Mouse (Mus musculus) forebrain, embryonic 16.5 days (tissue): ENCODE measurements at regions not wholly inside any gene's neighbourhood (a gene's known extent, or its start where the extent isn't known, plus 50 kb on each side); places are given as distances from the start of the nearest gene placed in this dataset.

Experiments used
- ATAC-seq: fragments of 200-750 bp; cut with Nextera tagmentation; 2 replicates; pipeline ENCODE4 v1.8.0; 2017; ENCODE audit warnings: mild to moderate bottlenecking, moderate library complexity
- H3K27ac ChIP-seq: fragments of 300-500 bp; sonication (generic); 2 replicates; pipeline ENCODE4 v1.5.1; 2014; ENCODE audit warnings: low read length, control low read depth
- H3K27me3 ChIP-seq: fragments of 300-500 bp; sonication (generic); replicated peaks from 2 replicates; pipeline ENCODE4 v1.6.1; 2014; ENCODE audit warnings: low read length; ENCODE audit not compliant: control insufficient read depth, insufficient read depth
- H3K36me3 ChIP-seq: fragments of 300-500 bp; sonication (generic); 2 replicates; pipeline ENCODE4 v1.6.1; 2014; ENCODE audit not compliant: control insufficient read depth, insufficient read depth
- H3K4me1 ChIP-seq: fragments of 300-500 bp; sonication (generic); replicated peaks from 2 replicates; pipeline ENCODE4 v1.6.1; 2014; ENCODE audit warnings: low read length; ENCODE audit not compliant: control insufficient read depth, insufficient read depth
- H3K4me2 ChIP-seq: fragments of 300-500 bp; sonication (generic); 2 replicates; pipeline ENCODE4 v1.6.1; 2014; ENCODE audit warnings: mild to moderate bottlenecking, low read length, control low read depth
- H3K4me3 ChIP-seq: fragments of 300-500 bp; sonication (generic); replicated peaks from 2 replicates; pipeline ENCODE4 v1.5.1; 2014; ENCODE audit warnings: mild to moderate bottlenecking, low read length, control low read depth
- H3K9ac ChIP-seq: fragments of 300-500 bp; sonication (generic); replicated peaks from 2 replicates; pipeline ENCODE4 v1.6.1; 2014; ENCODE audit warnings: low read depth, low read length, control low read depth
- H3K9me3 ChIP-seq: fragments of 300-500 bp; sonication (generic); 2 replicates; pipeline ENCODE4 v1.6.1; 2016; ENCODE audit warnings: low read length; ENCODE audit not compliant: control insufficient read depth
- WGBS: fragments of 180-500 bp; shearing (Covaris S2); extraction: QIAGEN DNeasy Blood & Tissue Kit; methylation state at CpG from one replicate; pipeline ENCODE4 v1.1.7; 2014; 5-methylcytosine and 5-hydroxymethylcytosine counted together

DNA sequence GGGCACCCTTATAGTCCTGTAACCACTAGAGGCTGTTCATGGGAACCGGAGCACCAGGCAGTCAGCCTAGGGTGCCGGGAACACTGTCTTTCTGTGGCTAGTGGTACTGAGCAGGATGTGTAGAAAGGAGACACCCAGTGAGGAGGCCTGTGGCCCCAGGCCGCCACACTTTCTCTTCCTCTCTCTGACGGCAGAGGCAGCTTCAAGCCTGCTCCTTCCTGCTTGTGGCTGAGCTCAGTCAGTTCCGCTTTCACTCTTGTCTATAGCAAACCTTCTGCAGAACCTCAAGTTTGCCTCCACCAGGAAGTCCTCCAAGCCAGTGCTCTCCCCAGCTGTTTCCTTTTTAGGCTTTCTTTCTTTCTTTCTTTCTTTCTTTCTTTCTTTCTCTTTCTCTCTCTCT is 197.2 kb downstream of the Uaca start:
- no peaks in the 10 kb centered on the region for H3K9me3 ChIP-seq
- H3K36me3 ChIP-seq, result no peaks in the 10 kb centered on the region
- no peak overlapping the region for H3K9ac ChIP-seq
- no peak overlapping the region for H3K27ac ChIP-seq
- ATAC-seq, result no peak
- H3K4me1 ChIP-seq, result 0 out of 2 replicates have a peak, but pooled peaks cover 8% of the 10 kb centered on the region
- H3K4me2 ChIP-seq, result no peak overlapping the region
- H3K4me3 ChIP-seq, result no peak overlapping the region
- no peaks in the 10 kb centered on the region for H3K27me3 ChIP-seq
- WGBS, result 90% methylated on average over 5 of the region's 5 CpGs

DNA sequence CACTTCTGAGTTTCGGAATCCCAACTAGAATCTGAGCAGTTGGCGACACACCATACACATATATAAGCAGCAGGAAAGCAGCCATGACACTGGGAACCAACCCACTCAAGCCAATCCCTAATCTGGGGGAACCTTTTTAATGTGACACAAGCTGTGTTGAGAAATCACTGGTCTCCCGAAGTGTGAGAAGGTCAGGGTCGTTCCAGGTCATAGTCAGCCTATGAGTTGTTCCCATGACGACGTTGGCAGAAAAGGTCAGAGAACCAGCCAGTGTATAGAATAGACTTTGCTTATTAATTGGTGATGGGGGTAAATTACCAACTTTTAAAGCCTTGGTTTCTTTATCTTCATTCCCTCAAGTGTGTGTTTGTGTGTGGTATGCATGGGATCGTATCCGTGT is 199.3 kb downstream of the Uaca start:
- no peaks in the 10 kb centered on the region for H3K36me3 ChIP-seq
- 0 out of 2 replicates have a peak, but pooled peaks cover 8% of the 10 kb centered on the region for H3K4me1 ChIP-seq
- no peak overlapping the region for H3K27ac ChIP-seq
- 76% methylated on average over 8 of the region's 8 CpGs for WGBS
- H3K27me3 ChIP-seq, result no peaks in the 10 kb centered on the region
- no peak overlapping the region for H3K9ac ChIP-seq
- H3K4me3 ChIP-seq, result no peak overlapping the region
- ATAC-seq, result no peak
- H3K4me2 ChIP-seq, result no peak overlapping the region
- H3K9me3 ChIP-seq, result no peaks in the 10 kb centered on the region

DNA sequence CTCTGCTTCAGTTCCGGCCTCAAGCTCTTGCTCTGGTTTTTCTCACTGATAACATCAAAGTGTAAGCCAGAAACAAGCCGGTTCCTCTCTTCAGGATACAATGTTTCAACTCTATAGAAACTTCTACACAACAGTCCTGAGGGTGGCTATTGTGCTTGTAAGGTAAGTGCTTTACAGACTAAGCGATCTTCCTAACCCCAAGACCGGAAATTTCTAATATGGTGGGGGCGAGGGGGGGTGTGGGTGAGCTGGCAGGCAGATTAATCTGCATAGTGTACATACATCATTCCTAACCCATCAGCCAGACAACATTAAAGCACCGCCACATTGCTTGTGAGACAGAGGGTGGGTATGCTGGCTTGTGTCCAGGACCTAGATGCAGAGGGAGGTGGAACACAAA is 200.8 kb downstream of the Uaca start:
- H3K27ac ChIP-seq, result no peak overlapping the region
- H3K4me3 ChIP-seq, result no peak overlapping the region
- H3K9ac ChIP-seq, result no peak overlapping the region
- no peaks in the 10 kb centered on the region for H3K36me3 ChIP-seq
- 0 out of 2 replicates have a peak, but pooled peaks cover 4% of the 10 kb centered on the region for H3K4me1 ChIP-seq
- no peaks in the 10 kb centered on the region for H3K9me3 ChIP-seq
- WGBS, result 72% methylated on average over 6 of the region's 6 CpGs
- no peak for ATAC-seq
- H3K4me2 ChIP-seq, result no peak overlapping the region
- no peaks in the 10 kb centered on the region for H3K27me3 ChIP-seq

DNA sequence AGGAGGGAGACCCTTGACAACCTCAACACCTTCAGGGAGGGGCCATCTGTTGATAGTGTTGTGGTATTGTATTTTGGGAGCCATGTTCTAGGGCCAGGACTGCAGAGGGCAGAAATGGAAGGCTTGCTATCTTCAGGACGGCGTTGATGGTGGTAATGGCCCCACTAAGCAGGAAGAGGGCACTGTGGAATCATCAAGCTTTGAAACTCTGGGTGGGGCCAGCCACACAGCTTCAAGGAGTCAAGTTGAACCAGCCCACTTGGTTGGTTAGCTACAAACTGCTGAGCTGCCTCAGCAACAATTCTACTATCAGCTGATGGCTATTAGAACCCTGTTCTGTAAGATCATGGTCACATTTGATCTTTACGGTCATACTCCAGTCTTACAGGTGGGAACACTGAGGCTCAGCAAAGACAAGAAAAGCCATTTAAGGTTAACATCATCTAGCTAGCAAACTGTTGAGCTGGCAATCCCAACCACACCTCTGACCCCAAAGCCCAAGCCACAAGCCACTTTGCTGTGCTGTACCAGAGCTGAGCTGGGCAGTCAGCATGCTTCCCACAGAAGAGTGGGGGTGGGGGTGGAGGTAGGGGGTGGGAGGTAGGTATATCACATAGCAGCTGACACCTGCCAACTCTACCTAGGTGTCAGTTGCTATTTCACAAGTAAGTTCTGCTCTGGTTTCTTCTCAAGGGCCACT is 203.9 kb downstream of the Uaca start:
- no peak overlapping the region for H3K4me2 ChIP-seq
- 0 out of 2 replicates have a peak, but pooled peaks cover 3% of the 10 kb centered on the region for H3K4me1 ChIP-seq
- H3K9me3 ChIP-seq, result no peaks in the 10 kb centered on the region
- H3K4me3 ChIP-seq, result no peak overlapping the region
- H3K27ac ChIP-seq, result no peak overlapping the region
- H3K27me3 ChIP-seq, result no peaks in the 10 kb centered on the region
- no peak overlapping the region for H3K9ac ChIP-seq
- 91% methylated on average over 3 of the region's 3 CpGs for WGBS
- H3K36me3 ChIP-seq, result no peaks in the 10 kb centered on the region
- no peak for ATAC-seq

DNA sequence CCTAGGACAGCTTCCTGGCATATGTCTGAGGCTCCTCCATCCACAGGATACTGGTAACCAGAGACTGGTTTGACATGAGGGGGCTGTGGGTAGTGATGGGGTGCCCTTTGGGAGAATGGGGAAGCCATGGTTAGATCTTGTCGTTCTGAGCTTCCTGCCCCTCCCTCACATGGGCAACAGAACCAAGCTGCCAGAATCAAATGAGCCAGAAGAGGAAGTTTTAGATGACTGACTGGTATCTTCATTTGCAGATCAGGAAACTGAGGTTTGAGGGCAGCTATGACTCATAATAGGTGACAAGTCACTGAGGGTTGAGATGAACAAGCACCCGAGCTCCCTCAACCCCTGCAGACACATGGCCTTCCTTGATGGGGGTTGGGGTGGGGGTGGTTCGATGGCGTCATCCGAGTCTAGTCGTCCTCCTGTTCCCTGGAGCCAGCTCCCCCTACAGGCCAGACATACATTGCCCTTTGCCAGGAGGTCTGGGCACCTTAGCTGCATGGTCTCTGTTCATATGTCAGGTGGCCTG is 204.7 kb downstream of the Uaca start:
- no peak for ATAC-seq
- no peak overlapping the region for H3K9ac ChIP-seq
- H3K4me3 ChIP-seq, result no peak overlapping the region
- H3K9me3 ChIP-seq, result no peaks in the 10 kb centered on the region
- no peaks in the 10 kb centered on the region for H3K27me3 ChIP-seq
- no peak overlapping the region for H3K27ac ChIP-seq
- no peaks in the 10 kb centered on the region for H3K36me3 ChIP-seq
- WGBS, result 59% methylated on average over 6 of the region's 6 CpGs
- H3K4me2 ChIP-seq, result no peak overlapping the region
- H3K4me1 ChIP-seq, result 0 out of 2 replicates have a peak, but pooled peaks cover 3% of the 10 kb centered on the region

DNA sequence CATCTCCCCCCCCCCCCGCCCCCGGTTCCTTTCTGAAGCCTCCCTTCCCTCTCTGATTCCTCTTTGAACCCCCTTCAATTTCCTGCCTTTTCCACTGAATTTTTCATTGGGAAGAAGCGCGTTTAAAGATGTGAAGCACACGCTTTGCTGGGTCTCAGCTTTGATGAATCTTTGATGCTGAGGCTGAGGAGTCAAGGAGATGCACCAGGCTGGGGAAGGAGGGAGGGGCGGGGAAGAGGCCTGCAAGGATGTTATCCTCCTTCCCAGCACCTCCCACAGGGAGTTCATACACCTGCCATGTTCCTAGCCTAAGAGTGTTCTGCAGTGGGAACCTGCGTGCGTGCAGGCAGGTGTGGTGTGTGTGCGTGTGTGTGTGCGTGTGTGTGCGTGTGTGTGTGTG is 205.9 kb downstream of the Uaca start:
- Histone ChIP-seq H3K4me2 (no peak overlapping the region), H3K4me1 (0 out of 2 replicates have a peak, but pooled peaks cover 2% of the 10 kb centered on the region), H3K4me3 (no peak overlapping the region), H3K9ac (no peak overlapping the region), H3K36me3 (no peaks in the 10 kb centered on the region), H3K27ac (no peak overlapping the region), H3K27me3 (no peaks in the 10 kb centered on the region), H3K9me3 (no peaks in the 10 kb centered on the region)
- WGBS, result 84% methylated on average over 11 of the region's 11 CpGs
- no peak for ATAC-seq

DNA sequence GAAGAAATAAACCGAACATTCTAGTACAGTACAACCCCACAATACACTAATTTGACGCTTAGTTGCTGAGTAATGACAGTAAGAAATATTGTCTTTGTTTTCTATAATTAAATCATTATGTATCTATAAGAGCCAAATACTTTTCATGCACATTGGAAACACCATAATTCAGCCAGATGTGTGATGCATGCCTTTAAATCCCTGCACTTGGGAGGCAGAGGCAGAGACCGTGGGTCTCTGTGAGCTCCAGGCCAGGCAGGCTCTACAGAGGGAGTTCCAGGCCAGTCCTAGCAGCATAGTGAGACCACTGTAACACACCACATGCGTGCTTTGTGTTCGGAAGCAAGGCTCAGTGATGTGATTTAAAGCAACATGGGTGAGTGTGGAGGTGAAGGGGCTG is 208.2 kb downstream of the Uaca start:
- Histone ChIP-seq H3K27ac (no peak overlapping the region), H3K9ac (no peak overlapping the region), H3K4me1 (no peaks in the 10 kb centered on the region), H3K9me3 (no peaks in the 10 kb centered on the region), H3K4me3 (no peak overlapping the region), H3K4me2 (no peak overlapping the region), H3K36me3 (no peaks in the 10 kb centered on the region), H3K27me3 (no peaks in the 10 kb centered on the region)
- no peak for ATAC-seq
- WGBS, result 83% methylated on average over 5 of the region's 5 CpGs

DNA sequence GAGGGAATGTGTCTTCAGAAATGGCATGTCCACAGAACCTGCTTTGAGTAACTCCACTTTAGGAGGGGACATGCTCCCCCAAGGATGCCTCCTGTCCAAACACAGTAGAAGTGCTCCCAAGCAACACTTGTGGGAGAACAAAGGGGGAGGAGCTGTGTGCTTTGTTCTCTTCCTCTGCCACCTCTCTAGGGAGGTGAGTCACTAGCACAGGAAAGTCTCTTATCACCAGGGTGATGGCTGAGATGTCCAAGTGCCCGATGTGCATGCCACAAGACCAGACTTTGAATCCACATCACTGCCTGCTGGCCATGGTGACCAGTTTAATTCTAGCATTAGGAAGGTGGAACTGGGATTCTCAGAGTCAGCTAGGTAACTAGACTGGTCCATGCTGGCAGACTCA is 214.1 kb downstream of the Uaca start:
- Histone ChIP-seq H3K9ac (no peak overlapping the region), H3K4me2 (no peak overlapping the region), H3K4me1 (no peaks in the 10 kb centered on the region), H3K27me3 (no peaks in the 10 kb centered on the region), H3K27ac (no peak overlapping the region), H3K4me3 (no peak overlapping the region), H3K36me3 (no peaks in the 10 kb centered on the region), H3K9me3 (peaks cover 7% of the 10 kb centered on the region; the same call in 1 of the 2 replicates)
- WGBS, result 68% methylated on average over 1 of the region's 1 CpGs
- no peak for ATAC-seq

DNA sequence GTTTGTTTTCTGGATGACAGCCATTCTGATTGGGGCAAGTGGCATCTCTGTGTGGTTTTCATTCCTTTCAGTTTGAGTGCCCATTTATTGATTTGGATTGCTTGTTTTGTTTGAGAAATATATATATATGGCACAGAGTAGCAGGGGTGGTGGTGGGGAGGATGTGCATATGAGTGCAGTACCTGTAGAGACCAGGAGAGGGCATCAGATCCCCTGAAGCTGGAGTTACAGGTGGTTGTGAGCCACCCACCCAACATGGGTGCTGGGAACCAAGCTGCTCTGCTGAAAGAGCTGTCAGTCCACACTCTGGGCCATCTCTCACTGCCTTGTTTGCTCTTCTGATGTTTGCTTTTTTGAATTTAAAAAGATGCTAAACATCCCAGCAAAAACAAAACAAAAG is 216.7 kb downstream of the Uaca start:
- ATAC-seq, result no peak
- H3K27ac ChIP-seq, result no peak overlapping the region

More for the DNA sequence above, 216.7 kb downstream of the Uaca start:
- Histone ChIP-seq H3K27me3 (no peaks in the 10 kb centered on the region), H3K9me3 (peaks cover 7% of the 10 kb centered on the region; the same call in 1 of the 2 replicates), H3K4me1 (no peaks in the 10 kb centered on the region), H3K4me2 (no peak overlapping the region), H3K4me3 (no peak overlapping the region), H3K9ac (no peak overlapping the region), H3K36me3 (no peaks in the 10 kb centered on the region)
